Mouse (Mus musculus) CH12.LX (cell line): ENCODE results near the gene Foxp1. TPM values are rescaled to one million over a fixed set of nuclear protein-coding genes. Genes with fewer than 3 reads are reported as not detected.

Source experiments
- DNase-seq: peaks from one replicate; pipeline ENCODE4 v3.0.0-alpha.2; 2013; ENCODE audit errors: extremely low read depth
- H3K27ac ChIP-seq: 2 replicates; pipeline ENCODE4 v1.5.1; 2012; ENCODE audit warnings: low read depth, mild to moderate bottlenecking, control low read depth, moderate library complexity; ENCODE audit not compliant: insufficient read depth
- H3K27me3 ChIP-seq: replicated peaks from 2 replicates; pipeline ENCODE3; 2012; ENCODE audit warnings: inconsistent platforms
- H3K36me3 ChIP-seq, 2 experiments: replicated peaks in 1 of 2; 2 replicates each; pipeline versions ENCODE3 to v1.6.1; 2012; ENCODE audit warnings: inconsistent platforms in 1 of 2, low read length in 1 of 2, mild to moderate bottlenecking in 1 of 2, mixed read lengths in 1 of 2, moderate library complexity in 1 of 2; ENCODE audit not compliant: control insufficient read depth in 1 of 2, insufficient read depth in 1 of 2
- H3K4me1 ChIP-seq, 2 experiments: 2 replicates each; pipeline ENCODE4 v1.6.1; 2012; ENCODE audit warnings: inconsistent platforms in 1 of 2, moderate library complexity in 1 of 2; ENCODE audit not compliant: insufficient read depth in 2 of 2, control insufficient read depth in 1 of 2
- H3K4me2 ChIP-seq: 2 replicates; pipeline ENCODE4 v1.6.1; 2012; ENCODE audit warnings: low read depth, mild to moderate bottlenecking, control low read depth; ENCODE audit not compliant: poor library complexity, insufficient read depth, severe bottlenecking
- H3K4me3 ChIP-seq, 3 experiments: fragments of 150-350 bp in 1 of 3; sonication (generic) in 1 of 3; replicated peaks in 1 of 3; 2 replicates each; pipeline versions ENCODE3 to v1.5.1; 2011 to 2012; ENCODE audit warnings: low read depth in 2 of 3, low read length in 2 of 3, mild to moderate bottlenecking in 2 of 3, moderate library complexity in 2 of 3, control low read depth in 1 of 3, improper control_type of control experiment in 1 of 3, inconsistent platforms in 1 of 3, mixed read lengths in 1 of 3; ENCODE audit not compliant: poor library complexity in 1 of 3
- H3K79me2 ChIP-seq: replicated peaks from 2 replicates; pipeline ENCODE4 v1.6.1; 2012; ENCODE audit warnings: mild to moderate bottlenecking, moderate library complexity; ENCODE audit not compliant: control insufficient read depth, poor library complexity, insufficient read depth, severe bottlenecking; ENCODE audit errors: extremely low read depth
- H3K9ac ChIP-seq: 2 replicates; pipeline ENCODE4 v1.6.1; 2012; ENCODE audit warnings: low read depth, mild to moderate bottlenecking, control low read depth, moderate library complexity; ENCODE audit not compliant: insufficient read depth
- H3K9me3 ChIP-seq: replicated peaks from 2 replicates; pipeline ENCODE3; 2012; ENCODE audit warnings: low read length, inconsistent platforms, mixed read lengths
- CHD1 ChIP-seq: IDR thresholded peaks from 2 replicates; pipeline ENCODE4 v1.6.1; 2012; ENCODE audit warnings: low read depth, low read length, improper control_type of control experiment, inconsistent platforms
- CHD2 ChIP-seq: IDR thresholded peaks from 2 replicates; pipeline ENCODE4 v1.6.1; 2011; ENCODE audit warnings: low read length, improper control_type of control experiment
- CTCF ChIP-seq, 2 experiments: IDR thresholded peaks in 1 of 2; conservative IDR thresholded peaks in 1 of 2; 2 replicates each; pipeline ENCODE4 v1.5.1; 2011 to 2012; ENCODE audit warnings: low read depth in 2 of 2, low read length in 2 of 2, improper control_type of control experiment in 1 of 2, inconsistent platforms in 1 of 2, mild to moderate bottlenecking in 1 of 2, moderate library complexity in 1 of 2
- E2F4 ChIP-seq: IDR thresholded peaks from 2 replicates; pipeline ENCODE4 v1.6.1; 2011; ENCODE audit warnings: low read depth, low read length, improper control_type of control experiment; ENCODE audit not compliant: insufficient replicate concordance
- ELF1 ChIP-seq: IDR thresholded peaks from 2 replicates; pipeline ENCODE4 v1.6.1; 2014; ENCODE audit warnings: low read depth, mild to moderate bottlenecking, inconsistent platforms, low read length, improper control_type of control experiment
- HCFC1 ChIP-seq: IDR thresholded peaks from 2 replicates; pipeline ENCODE4 v1.6.1; 2012; ENCODE audit warnings: low read depth, mild to moderate bottlenecking, inconsistent platforms, low read length, improper control_type of control experiment
- IRF4 ChIP-seq: IDR thresholded peaks from 2 replicates; pipeline ENCODE4 v1.6.1; 2014; ENCODE audit warnings: low read depth, mild to moderate bottlenecking, inconsistent platforms, low read length, improper control_type of control experiment
- JUN ChIP-seq: IDR thresholded peaks from 2 replicates; pipeline ENCODE4 v1.6.1; 2011; ENCODE audit warnings: low read depth, mild to moderate bottlenecking, low read length, improper control_type of control experiment, moderate library complexity; ENCODE audit not compliant: insufficient read depth
- JUND ChIP-seq: conservative IDR thresholded peaks from 2 replicates; pipeline ENCODE4 v1.6.1; 2011; ENCODE audit warnings: low read depth, low read length, improper control_type of control experiment
- KAT2A ChIP-seq: IDR thresholded peaks from 2 replicates; pipeline ENCODE4 v1.6.1; 2012; ENCODE audit warnings: low read length, improper control_type of control experiment, inconsistent platforms; ENCODE audit not compliant: insufficient replicate concordance
- MEF2A ChIP-seq: IDR thresholded peaks from 2 replicates; pipeline ENCODE4 v1.6.1; 2014; ENCODE audit warnings: low read depth, mild to moderate bottlenecking, inconsistent platforms, low read length, improper control_type of control experiment, borderline replicate concordance
- MXI1 ChIP-seq: IDR thresholded peaks from 2 replicates; pipeline ENCODE4 v1.6.1; 2011; ENCODE audit warnings: mild to moderate bottlenecking, low read depth, low read length, improper control_type of control experiment
- MYC ChIP-seq: IDR thresholded peaks from 2 replicates; pipeline ENCODE4 v1.6.1; 2011; ENCODE audit warnings: low read depth, mild to moderate bottlenecking, improper control_type of control experiment, low read length
- NELFE ChIP-seq: IDR thresholded peaks from 2 replicates; pipeline ENCODE4 v1.6.1; 2011; ENCODE audit warnings: low read depth, low read length, improper control_type of control experiment
- NRF1 ChIP-seq: IDR thresholded peaks from 2 replicates; pipeline ENCODE4 v1.6.1; 2014; ENCODE audit warnings: low read depth, mild to moderate bottlenecking, inconsistent platforms, low read length, improper control_type of control experiment, moderate library complexity
- PAX5 ChIP-seq: IDR thresholded peaks from 2 replicates; pipeline ENCODE4 v1.6.1; 2012; ENCODE audit warnings: low read length, inconsistent platforms, mixed read lengths
- POLR2A ChIP-seq: IDR thresholded peaks from 2 replicates; pipeline ENCODE4 v1.6.1; 2011; ENCODE audit warnings: low read depth, mild to moderate bottlenecking, improper control_type of control experiment, low read length
- POLR2AphosphoS2 ChIP-seq: IDR thresholded peaks from 2 replicates; pipeline ENCODE4 v1.6.1; 2011; ENCODE audit warnings: low read depth, low read length, improper control_type of control experiment
- RAD21 ChIP-seq: IDR thresholded peaks from 2 replicates; pipeline ENCODE4 v1.6.1; 2011; ENCODE audit warnings: low read depth, mild to moderate bottlenecking, low read length, improper control_type of control experiment, moderate library complexity
- RCOR1 ChIP-seq: conservative IDR thresholded peaks from 2 replicates; pipeline ENCODE4 v1.6.1; 2012; ENCODE audit warnings: low read depth, mild to moderate bottlenecking, inconsistent platforms, low read length, improper control_type of control experiment
- SIN3A ChIP-seq: IDR thresholded peaks from 2 replicates; pipeline ENCODE4 v1.6.1; 2012; ENCODE audit warnings: low read length, improper control_type of control experiment, inconsistent platforms
- TBP ChIP-seq: conservative IDR thresholded peaks from 2 replicates; pipeline ENCODE4 v1.6.1; 2011; ENCODE audit warnings: low read depth, low read length, improper control_type of control experiment
- TCF12 ChIP-seq: IDR thresholded peaks from 2 replicates; pipeline ENCODE4 v1.6.1; 2014; ENCODE audit warnings: low read depth, mild to moderate bottlenecking, inconsistent platforms, low read length, improper control_type of control experiment
- UBTF ChIP-seq: IDR thresholded peaks from 2 replicates; pipeline ENCODE4 v1.6.1; 2012; ENCODE audit warnings: low read depth, mild to moderate bottlenecking, inconsistent platforms, low read length, improper control_type of control experiment, moderate library complexity
- USF1 ChIP-seq: IDR thresholded peaks from 2 replicates; pipeline ENCODE4 v1.6.1; 2014; ENCODE audit warnings: low read depth, mild to moderate bottlenecking, inconsistent platforms, low read length, improper control_type of control experiment
- USF2 ChIP-seq: conservative IDR thresholded peaks from 2 replicates; pipeline ENCODE4 v1.6.1; 2011; ENCODE audit warnings: low read depth, low read length, improper control_type of control experiment
- ZC3H11A ChIP-seq: IDR thresholded peaks from 2 replicates; pipeline ENCODE4 v1.6.1; 2012; ENCODE audit warnings: low read depth, mild to moderate bottlenecking, inconsistent platforms, low read length, improper control_type of control experiment
- ZKSCAN1 ChIP-seq: IDR thresholded peaks from 2 replicates; pipeline ENCODE4 v1.6.1; 2012; ENCODE audit warnings: low read depth, inconsistent platforms, low read length, improper control_type of control experiment, borderline replicate concordance
- ZMIZ1 ChIP-seq: IDR thresholded peaks from 2 replicates; pipeline ENCODE4 v1.6.1; 2012; ENCODE audit warnings: low read depth, mild to moderate bottlenecking, inconsistent platforms, low read length, improper control_type of control experiment
- ZNF384 ChIP-seq: IDR thresholded peaks from 2 replicates; pipeline ENCODE4 v1.6.1; 2012; ENCODE audit warnings: low read depth, low read length, improper control_type of control experiment, inconsistent platforms
- dilution Hi-C: fragments of 300-500 bp; cut with MboI; formaldehyde crosslinking; loops from 2 replicates; pipeline ENCODE4 v1.14.3; 2020; ENCODE audit warnings: low sequenced_read_pairs; ENCODE audit not compliant: extremely low pct_unique_long_range_greater_than_20kb, extremely low pct_ligation_motif_present
- in situ Hi-C: fragments of 300-500 bp; cut with MboI; formaldehyde crosslinking; loops from 3 replicates; pipeline ENCODE4 v1.14.3; 2019; ENCODE audit warnings: low sequenced_read_pairs, low pct_ligation_motif_present, low pct_unique_long_range_greater_than_20kb, mixed read lengths
- polyA plus RNA-seq: library from polyadenylated mRNA; unstranded; fragments of >175 nt; gene quantifications from 2 replicates; pipeline ENCODE4 v1.2.1, GENCODE M21; 2012; ENCODE audit warnings: low read depth; ENCODE audit not compliant: insufficient read length
- total RNA-seq, 2 experiments: library from RNA; depleted of rRNA; stranded (reverse); fragments of 300-350 nt in 1 of 2; fragments of >200 nt in 1 of 2; gene quantifications; 2 replicates each; pipeline ENCODE4 v1.2.3; 2012 to 2014

Gene Foxp1
- total and polyA plus RNA-seq, 3 experiments: 66.5 to 105 (median 87.4) TPM

GRCm38 (mm10) chr6:99336191-99336590 lies 186.3 kb downstream of the Foxp1 start:
- H3K4me1 ChIP-seq: peaks cover 23 to 82% of the 10 kb centered on the region in 2 experiments
- in situ Hi-C loops (loop anchor here (5.0 kb wide), 1 partner anchor 51 kb away; no protein-coding TSS in a partner anchor), dilution Hi-C loops (no loop called here)
- H3K27ac ChIP-seq: peak overlapping the region; percentile 76
- H3K9ac ChIP-seq: peak overlapping the region; percentile 93
- no peaks in the 10 kb centered on the region for H3K36me3 ChIP-seq
- H3K79me2 ChIP-seq: peaks cover 14% of the 10 kb centered on the region
- no peak for DNase-seq
- H3K27me3 ChIP-seq: no peaks in the 10 kb centered on the region
- TF ChIP-seq KAT2A (no peak), ZKSCAN1 (no peak), JUN (no peak), IRF4 (no peak), MEF2A (no peak), NRF1 (no peak), CHD2 (no peak)
- H3K4me3 ChIP-seq: peak overlapping the region in 2 of 3 experiments; percentile 13 to 27
- peak overlapping the region; percentile 82 for H3K4me2 ChIP-seq
- no peaks in the 10 kb centered on the region for H3K9me3 ChIP-seq

- dilution Hi-C loops (no loop called here), in situ Hi-C loops (loop anchor here (5.0 kb wide), 1 partner anchor 52 kb away; no protein-coding TSS in a partner anchor)
- H3K9ac ChIP-seq: peak overlapping the region; percentile 93
- H3K27ac ChIP-seq: peak overlapping the region; percentile 73
- DNase-seq: no peak
- peak overlapping the region in 1 of 3 experiments; percentile 27 for H3K4me3 ChIP-seq
- no peaks in the 10 kb centered on the region for H3K27me3 ChIP-seq
- peaks cover 2% of the 10 kb centered on the region in 2 experiments for H3K36me3 ChIP-seq
- no peaks in the 10 kb centered on the region for H3K9me3 ChIP-seq
- peak overlapping the region; percentile 82 for H3K4me2 ChIP-seq
- peaks cover 14% of the 10 kb centered on the region for H3K79me2 ChIP-seq
- H3K4me1 ChIP-seq: peaks cover 29 to 80% of the 10 kb centered on the region in 2 experiments
- TF ChIP-seq POLR2AphosphoS2 (no peak), CHD1 (no peak), USF2 (no peak), SIN3A (no peak), USF1 (no peak), ZNF384 (peak; percentile 66; the same call in 1 of the 2 replicates), RCOR1 (no peak), ZC3H11A (no peak), HCFC1 (no peak), JUN (no peak), CHD2 (no peak), NRF1 (no peak), PAX5 (no peak), ELF1 (no peak), JUND (no peak), CTCF (conservative IDR thresholded peaks at IDR 0.05 in 1 of 2, IDR thresholded peaks at IDR 0.05 in 1 of 2; ENCODE audit: low read depth in 2 of 2, low read length in 2 of 2) (no peak), KAT2A (no peak), IRF4 (0 out of 2 replicates have a peak, but pooled peaks have one; percentile 5), TBP (0 out of 2 replicates have a peak, but pooled peaks have one; percentile 15), MXI1 (peak; percentile 36; the same call in 1 of the 2 replicates), ZKSCAN1 (no peak), MYC (no peak), TCF12 (0 out of 2 replicates have a peak, but pooled peaks have one; percentile 10), POLR2A (no peak), RAD21 (no peak), E2F4 (no peak), NELFE (0 out of 2 replicates have a peak, but pooled peaks have one; percentile 1), UBTF (no peak), ZMIZ1 (no peak)
Measured at GRCm38 (mm10) chr6:99335174-99335830, 187.2 kb downstream of the Foxp1 start.
